ENCODE assay signal across 14 mouse cellular contexts in genomic region chr16:95100954-95101353, GRCm38 (mm10).
"Had no signal": no experiment of that assay in that cellular context is flagged by ENCODE, and none has a peak within 500 bp of the region (broad histone marks: within the 10 kb centered on the region; RNA-seq: fewer than 3 reads in every experiment).

No protein-coding gene starts in this region.

- H3K27me3 ChIP-seq: liver, embryonic 15.5 days; megakaryocyte, embryonic 14.5 days; midbrain, embryonic 13.5 days had no signal

- H3K27ac ChIP-seq: left cerebral cortex, adult 2 months; limb, embryonic 10.5 days; liver, embryonic 15.5 days; macrophage; midbrain, embryonic 13.5 days had no signal

- H3K36me3 ChIP-seq: limb, embryonic 10.5 days; liver, embryonic 15.5 days; midbrain, embryonic 13.5 days had no signal

- H3K4me2 ChIP-seq: liver, embryonic 11.5 days; liver, embryonic 15.5 days; midbrain, embryonic 13.5 days had no signal

- H3K4me3 ChIP-seq: left cerebral cortex, adult 2 months; limb, embryonic 10.5 days; liver, embryonic 15.5 days; megakaryocyte, embryonic 14.5 days; midbrain, embryonic 13.5 days had no signal

- H3K9me3 ChIP-seq: limb, embryonic 10.5 days; liver, embryonic 15.5 days; midbrain, embryonic 13.5 days had no signal

- H3K9ac ChIP-seq: liver, embryonic 15.5 days; midbrain, embryonic 13.5 days had no signal

- H3K4me1 ChIP-seq: limb, embryonic 10.5 days; liver, embryonic 15.5 days; megakaryocyte, embryonic 14.5 days; midbrain, embryonic 13.5 days had no signal

- ATAC-seq: lung, postnatal 0 days; midbrain, embryonic 13.5 days had no signal

- DNase-seq: kidney, adult 18-20 months; kidney, postnatal 25 days; lung, adult 2 months; right cerebral cortex, adult 18-20 months; right cerebral cortex, postnatal 25 days; thymus, postnatal 36 days had no signal
